Mouse (Mus musculus) embryonic facial prominence, embryonic 14.5 days (tissue): ENCODE results near the gene Mnd1. TPM values are rescaled to one million over a fixed set of nuclear protein-coding genes. Genes with fewer than 3 reads are reported as not detected.

Source experiments
- ATAC-seq: fragments of 200-750 bp; cut with Nextera tagmentation; 2 replicates; pipeline ENCODE4 v1.8.0; 2017; ENCODE audit warnings: low read depth, moderate number of reproducible peaks, moderate TSS enrichment
- DNase-seq: peaks from one replicate; pipeline ENCODE4 v3.0.0-alpha.2; 2015; ENCODE audit warnings: low spot score
- H3K27ac ChIP-seq: fragments of 300-500 bp; sonication (generic); replicated peaks from 2 replicates; pipeline ENCODE4 v1.5.1; 2014; ENCODE audit warnings: low read depth, mild to moderate bottlenecking, low read length, moderate library complexity
- H3K27me3 ChIP-seq: fragments of 300-500 bp; sonication (generic); replicated peaks from 2 replicates; pipeline ENCODE4 v1.6.1; 2014; ENCODE audit warnings: low read length; ENCODE audit not compliant: control insufficient read depth, insufficient read depth
- H3K36me3 ChIP-seq: fragments of 300-500 bp; sonication (generic); 2 replicates; pipeline ENCODE4 v1.6.1; 2014; ENCODE audit warnings: low read length, mixed read lengths; ENCODE audit not compliant: control insufficient read depth, insufficient read depth
- H3K4me1 ChIP-seq: fragments of 300-500 bp; sonication (generic); 2 replicates; pipeline ENCODE4 v1.6.1; 2014; ENCODE audit warnings: antibody characterized with exemption, low read length; ENCODE audit not compliant: control insufficient read depth, insufficient read depth
- H3K4me2 ChIP-seq: fragments of 300-500 bp; sonication (generic); 2 replicates; pipeline ENCODE4 v1.6.1; 2014; ENCODE audit warnings: low read depth, mild to moderate bottlenecking, low read length, moderate library complexity, mixed read lengths
- H3K4me3 ChIP-seq: fragments of 300-500 bp; sonication (generic); 2 replicates; pipeline ENCODE4 v1.5.1; 2014; ENCODE audit warnings: low read depth, mild to moderate bottlenecking, low read length
- H3K9ac ChIP-seq: fragments of 300-500 bp; sonication (generic); 2 replicates; pipeline ENCODE4 v1.6.1; 2014; ENCODE audit warnings: low read depth, mild to moderate bottlenecking, low read length, moderate library complexity, mixed read lengths
- H3K9me3 ChIP-seq: fragments of 300-500 bp; sonication (generic); 2 replicates; pipeline ENCODE4 v1.6.1; 2016; ENCODE audit warnings: low read length; ENCODE audit not compliant: control insufficient read depth
- WGBS: fragments of 180-500 bp; shearing (Covaris S2); extraction: QIAGEN DNeasy Blood & Tissue Kit; methylation state at CpG from one replicate; pipeline ENCODE4 v1.1.7; 2014; 5-methylcytosine and 5-hydroxymethylcytosine counted together
- polyA plus RNA-seq: library from polyadenylated mRNA; unstranded; fragments of >200 nt; fragmentation: Nextera tagmentation; extraction: Ambion mirVana; gene quantifications from 2 replicates; pipeline ENCODE4 v1.2.1, GENCODE M21; 2014

The Mnd1 gene
- polyA plus RNA-seq, 1 experiment from 2014 or later, result 11.8 TPM

GRCm38 (mm10) chr3:84063369-84063914, 92.1 kb downstream of the Mnd1 start:
- WGBS, result 90% methylated on average over 2 of the region's 2 CpGs

GRCm38 (mm10) chr3:84061523-84062453, 93.8 kb downstream of the Mnd1 start:
- H3K27ac ChIP-seq, result no peak overlapping the region
- ATAC-seq (0 out of 2 replicates have a peak, but pooled peaks have one; percentile 32), DNase-seq (peak; percentile 30)
- 63% methylated on average over 13 of the region's 13 CpGs for WGBS
- no peak overlapping the region for H3K9ac ChIP-seq
- H3K9me3 ChIP-seq, result no peaks in the 10 kb centered on the region; the same call in 1 of the 2 replicates
- H3K4me2 ChIP-seq, result no peak overlapping the region
- H3K4me1 ChIP-seq, result peaks cover 19% of the 10 kb centered on the region
- H3K36me3 ChIP-seq, result no peaks in the 10 kb centered on the region
- H3K4me3 ChIP-seq, result no peak overlapping the region
- H3K27me3 ChIP-seq, result no peaks in the 10 kb centered on the region

More at GRCm38 (mm10) chr3:84063369-84063914, 92.1 kb downstream of the Mnd1 start:
- Histone ChIP-seq H3K4me1 (peaks cover 19% of the 10 kb centered on the region), H3K9me3 (no peaks in the 10 kb centered on the region), H3K4me3 (no peak overlapping the region), H3K4me2 (no peak overlapping the region), H3K27me3 (no peaks in the 10 kb centered on the region), H3K27ac (no peak overlapping the region), H3K9ac (no peak overlapping the region), H3K36me3 (no peaks in the 10 kb centered on the region)
- DNase-seq, result no peak
- no peak for ATAC-seq

GRCm38 (mm10) chr3:84060946-84061345, 94.6 kb downstream of the Mnd1 start:
- peaks cover 19% of the 10 kb centered on the region for H3K4me1 ChIP-seq
- H3K9me3 ChIP-seq, result no peaks in the 10 kb centered on the region; the same call in 1 of the 2 replicates
- ATAC-seq (no peak), DNase-seq (no peak)
- no peak overlapping the region for H3K27ac ChIP-seq
- 86% methylated on average over 5 of the region's 5 CpGs for WGBS
- no peaks in the 10 kb centered on the region for H3K36me3 ChIP-seq
- no peak overlapping the region for H3K9ac ChIP-seq
- no peak overlapping the region for H3K4me3 ChIP-seq
- H3K4me2 ChIP-seq, result no peak overlapping the region
- H3K27me3 ChIP-seq, result no peaks in the 10 kb centered on the region

- H3K4me2 ChIP-seq, result peak overlapping the region; percentile 44
- no peaks in the 10 kb centered on the region for H3K27me3 ChIP-seq
- peak; percentile 62 for DNase-seq
- H3K36me3 ChIP-seq, result no peaks in the 10 kb centered on the region
- peak overlapping the region; percentile 57 for H3K27ac ChIP-seq
- no peak for ATAC-seq
- H3K4me3 ChIP-seq, result no peak overlapping the region
- WGBS, result 14% methylated on average over 4 of the region's 4 CpGs
- no peak overlapping the region for H3K9ac ChIP-seq
- peaks cover 19% of the 10 kb centered on the region for H3K4me1 ChIP-seq
- no peaks in the 10 kb centered on the region; the same call in 1 of the 2 replicates for H3K9me3 ChIP-seq
These were observed 95.5 kb downstream of the Mnd1 start for GRCm38 (mm10) chr3:84060128-84060527.

GRCm38 (mm10) chr3:84059676-84060075, 95.9 kb downstream of the Mnd1 start:
- peak; percentile 84 for ATAC-seq
- no peak overlapping the region for H3K9ac ChIP-seq
- no peak overlapping the region for H3K4me3 ChIP-seq
- H3K4me2 ChIP-seq, result peak overlapping the region; percentile 44
- WGBS, result 13% methylated on average over 4 of the region's 4 CpGs
- peak; percentile 88 for DNase-seq
- no peaks in the 10 kb centered on the region for H3K27me3 ChIP-seq
- H3K4me1 ChIP-seq, result peaks cover 19% of the 10 kb centered on the region
- H3K36me3 ChIP-seq, result no peaks in the 10 kb centered on the region
- no peaks in the 10 kb centered on the region; the same call in 1 of the 2 replicates for H3K9me3 ChIP-seq
- H3K27ac ChIP-seq, result peak overlapping the region; percentile 57

GRCm38 (mm10) chr3:84059261-84059660, 96.3 kb downstream of the Mnd1 start:
- Histone ChIP-seq H3K27ac (peak overlapping the region; percentile 57), H3K4me2 (peak overlapping the region; percentile 44), H3K4me1 (peaks cover 19% of the 10 kb centered on the region), H3K36me3 (no peaks in the 10 kb centered on the region), H3K9me3 (no peaks in the 10 kb centered on the region; the same call in 1 of the 2 replicates), H3K9ac (no peak overlapping the region), H3K27me3 (no peaks in the 10 kb centered on the region), H3K4me3 (peak overlapping the region; percentile 10; the same call in 1 of the 2 replicates)
- peak; percentile 94 for DNase-seq
- whole genome bisulfite sequencing, result 11% methylated on average over 13 of the region's 13 CpGs
- peak; percentile 92 for ATAC-seq

- DNase-seq, result peak; percentile 94
These were observed 106.8 kb downstream of the Mnd1 start for GRCm38 (mm10) chr3:84048729-84049175.

GRCm38 (mm10) chr3:84046206-84046605, 109.4 kb downstream of the Mnd1 start:
- 89% methylated on average over 8 of the region's 8 CpGs for WGBS
- no peak for ATAC-seq
- H3K9ac ChIP-seq, result no peak overlapping the region

More at GRCm38 (mm10) chr3:84048729-84049175, 106.8 kb downstream of the Mnd1 start:
- no peaks in the 10 kb centered on the region for H3K27me3 ChIP-seq
- peak; percentile 92 for ATAC-seq
- no peak overlapping the region for H3K9ac ChIP-seq
- H3K4me2 ChIP-seq, result peak overlapping the region; percentile 26
- no peaks in the 10 kb centered on the region for H3K36me3 ChIP-seq
- H3K27ac ChIP-seq, result peak overlapping the region; percentile 52; the same call in 1 of the 2 replicates
- H3K9me3 ChIP-seq, result no peaks in the 10 kb centered on the region
- 3% methylated on average over 9 of the region's 9 CpGs for WGBS
- H3K4me3 ChIP-seq, result no peak overlapping the region
- peaks cover 18% of the 10 kb centered on the region for H3K4me1 ChIP-seq

More at GRCm38 (mm10) chr3:84046206-84046605, 109.4 kb downstream of the Mnd1 start:
- Histone ChIP-seq H3K9me3 (no peaks in the 10 kb centered on the region), H3K4me2 (no peak overlapping the region), H3K27me3 (no peaks in the 10 kb centered on the region), H3K27ac (no peak overlapping the region), H3K36me3 (no peaks in the 10 kb centered on the region), H3K4me1 (peaks cover 18% of the 10 kb centered on the region), H3K4me3 (no peak overlapping the region)
- DNase-seq, result no peak
